Mouse (Mus musculus) retina, postnatal 7 days (tissue): ENCODE measurements around the gene Fhit.

Experiments used
- DNase-seq: peaks from one replicate; pipeline ENCODE4 v3.0.0-alpha.2; 2012; ENCODE audit warnings: low read depth, low spot score

Fhit gene

GRCm38 (mm10) chr14:10514026-10514425, 647.8 kb downstream of the Fhit start:
- DNase-seq: no peak

- no peak for DNase-seq
These were observed 652.6 kb downstream of the Fhit start for GRCm38 (mm10) chr14:10509252-10509651.

DNA sequence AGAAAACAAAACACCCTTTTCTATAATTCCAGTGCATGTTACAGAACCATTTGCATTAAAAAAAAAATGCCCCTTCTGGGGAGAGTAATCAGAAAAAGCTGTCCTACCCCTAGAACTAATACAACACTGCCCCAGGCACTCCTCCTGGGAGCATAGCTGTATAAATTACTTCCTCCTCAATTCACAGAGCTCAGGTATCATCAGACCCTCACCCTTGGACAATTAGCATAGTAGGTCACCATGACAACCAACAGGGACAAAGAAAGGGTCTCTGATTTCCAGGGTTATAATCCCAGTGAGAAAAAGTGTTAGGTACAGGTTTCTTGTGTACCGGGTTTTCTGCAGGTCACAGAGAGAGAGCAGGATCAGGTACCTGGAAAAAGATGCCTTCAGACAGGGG, 654.3 kb downstream of the Fhit start:
- no peak for DNase-seq

DNA sequence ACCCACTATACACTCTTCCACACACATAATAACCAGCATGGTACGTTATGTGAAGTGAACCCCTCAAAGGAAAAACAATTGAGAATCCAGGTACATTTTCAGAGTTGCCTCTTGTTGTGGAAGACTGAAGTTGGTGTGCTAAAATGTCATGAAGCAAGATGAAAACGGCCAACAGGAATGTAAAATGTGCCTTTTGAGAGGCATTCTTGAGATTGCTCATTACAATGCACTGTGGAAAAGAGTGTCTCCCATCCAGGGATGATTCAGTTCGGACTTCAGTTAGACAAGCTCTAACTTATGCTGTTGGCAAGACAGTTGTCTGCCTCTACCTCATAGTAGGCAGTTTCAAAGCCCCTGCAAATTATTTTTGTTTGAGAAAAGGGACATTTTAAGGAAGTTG, 676.0 kb downstream of the Fhit start:
- no peak for DNase-seq

GRCm38 (mm10) chr14:10482851-10483613, 678.8 kb downstream of the Fhit start:
- DNase-seq: no peak

- no peak for DNase-seq
These were observed 680.5 kb downstream of the Fhit start for GRCm38 (mm10) chr14:10481370-10481769.

GRCm38 (mm10) chr14:10480681-10481080, 681.2 kb downstream of the Fhit start:
- DNase-seq: no peak

DNA sequence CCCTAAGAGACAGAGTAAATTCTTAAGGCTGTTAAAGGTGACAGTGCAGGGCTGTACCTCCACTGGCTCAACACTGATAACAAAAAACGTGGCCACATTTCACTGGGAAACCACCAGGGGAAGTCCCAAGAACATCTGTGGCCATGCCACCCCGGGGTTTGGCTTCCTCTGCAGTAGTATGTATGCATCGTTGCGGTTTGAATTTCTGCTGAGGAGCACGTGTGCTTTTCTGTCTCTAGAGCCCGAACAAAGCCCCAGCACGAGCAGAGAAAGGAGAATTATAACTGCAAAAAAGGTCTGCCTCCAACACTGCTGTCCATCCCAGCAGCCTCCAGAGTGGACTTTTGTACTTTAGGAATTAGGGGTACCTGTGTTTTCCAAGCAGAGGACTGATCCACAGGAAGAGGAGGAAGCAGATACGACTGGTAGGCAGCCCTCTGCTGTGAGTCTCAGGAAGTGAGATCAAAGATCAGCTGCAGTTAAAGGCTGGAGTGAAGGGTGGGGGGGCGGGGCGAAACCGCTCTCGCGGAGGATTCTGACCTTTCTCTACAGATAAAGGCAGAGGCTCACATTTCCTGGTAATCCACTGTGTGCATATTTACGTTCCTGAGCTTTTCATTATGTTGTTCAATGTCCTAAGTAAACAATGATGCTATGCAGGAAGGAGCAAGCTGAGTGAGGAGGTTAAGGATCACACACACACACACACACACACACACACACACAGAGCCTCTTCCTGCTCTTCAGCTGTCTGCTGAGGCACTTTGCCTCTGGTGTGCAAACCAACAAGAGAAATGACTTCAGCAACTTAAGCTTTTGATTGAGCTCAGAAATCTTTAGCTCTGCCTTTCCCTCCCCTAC, 708.6 kb downstream of the Fhit start:
- no peak for DNase-seq

DNA sequence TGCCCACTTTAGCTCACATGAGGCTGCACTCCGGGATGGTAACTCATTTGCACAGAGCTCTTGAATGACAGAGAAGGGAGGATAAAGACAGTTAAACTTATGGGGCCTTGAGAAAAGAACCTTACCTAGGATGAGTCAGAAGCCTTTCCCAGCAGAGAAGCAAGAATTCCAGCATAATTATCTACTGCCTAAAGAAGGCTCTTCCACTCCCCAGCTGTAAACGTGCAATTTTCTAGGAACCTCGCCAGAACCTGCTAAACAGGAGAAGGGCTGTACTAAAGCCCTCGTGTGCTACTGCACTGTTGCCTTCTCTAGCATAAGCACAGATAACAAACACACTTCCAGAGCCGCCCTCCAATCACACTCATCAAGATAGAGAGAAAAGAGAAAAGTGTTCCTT, 709.6 kb downstream of the Fhit start:
- no peak for DNase-seq

DNA sequence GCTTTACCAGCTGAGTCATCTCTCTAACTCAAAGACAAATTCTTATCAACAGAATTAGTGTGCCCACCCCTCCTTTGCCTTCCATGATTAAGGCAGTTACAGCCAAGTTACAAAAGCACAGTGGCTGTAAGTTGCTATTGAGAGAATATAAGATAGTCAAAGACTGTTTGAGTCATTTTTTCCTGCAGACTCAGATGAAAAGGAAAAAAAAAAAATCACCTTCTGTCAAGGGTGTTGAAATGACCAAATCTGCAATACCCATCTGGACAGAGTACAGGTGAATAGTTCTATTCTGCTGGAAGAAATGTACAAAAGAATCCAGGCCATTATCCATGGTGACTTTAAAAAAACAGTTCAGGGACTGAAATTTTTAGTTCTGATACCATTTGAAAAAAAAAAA, 716.5 kb downstream of the Fhit start:
- DNase-seq: no peak

GRCm38 (mm10) chr14:10439007-10439749, 722.7 kb downstream of the Fhit start:
- no peak for DNase-seq

DNA sequence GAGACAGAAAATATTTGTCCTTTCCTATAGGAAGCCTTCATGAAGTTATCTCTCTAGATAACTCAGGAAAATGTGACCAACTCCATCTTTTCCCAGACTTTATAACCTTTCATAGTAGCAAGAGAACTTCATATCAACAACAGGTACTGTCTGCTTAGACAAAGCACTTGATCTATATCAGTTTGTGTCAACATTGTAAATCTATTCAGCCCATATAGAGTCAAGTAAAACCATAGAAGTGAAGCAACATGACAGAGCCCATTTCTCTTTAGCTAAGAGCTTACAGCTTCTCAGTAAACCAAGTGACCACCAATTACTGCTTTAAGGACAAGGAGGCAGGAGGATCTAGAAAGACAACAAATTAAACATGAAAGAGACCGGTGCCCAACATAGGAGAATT, 725.6 kb downstream of the Fhit start:
- DNase-seq: no peak

GRCm38 (mm10) chr14:10432502-10432901, 729.3 kb downstream of the Fhit start:
- no peak for DNase-seq

DNA sequence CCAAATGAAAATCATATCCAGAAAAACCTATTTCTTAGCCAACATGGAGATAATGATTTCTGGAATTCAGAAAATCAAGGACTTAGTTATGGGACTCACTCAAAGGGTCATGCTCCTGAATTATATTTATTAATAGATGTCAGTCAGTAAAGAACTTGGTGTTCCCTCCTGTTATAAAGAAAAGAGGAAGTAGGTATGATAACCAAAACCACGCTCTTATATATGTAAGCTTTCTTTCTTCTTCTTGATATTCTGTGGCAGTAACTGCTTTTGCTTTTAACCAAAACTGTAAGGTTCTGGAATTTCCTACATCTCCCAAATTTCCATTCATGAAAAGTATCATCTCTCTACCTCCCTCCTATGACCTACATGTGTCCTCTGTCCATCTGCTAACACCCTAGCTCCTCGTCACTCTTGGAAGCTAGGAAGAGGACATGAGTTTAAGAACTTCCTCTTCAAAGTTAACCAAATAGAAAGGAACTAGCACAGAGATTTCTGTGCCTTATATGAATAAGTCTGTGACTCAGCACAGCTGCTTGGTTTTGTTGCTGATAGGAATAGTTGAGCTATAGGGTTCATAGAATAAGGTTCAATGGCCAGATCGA, 731.3 kb downstream of the Fhit start:
- no peak for DNase-seq

- no peak for DNase-seq
These were observed 738.3 kb downstream of the Fhit start for GRCm38 (mm10) chr14:10423499-10423898.

DNA sequence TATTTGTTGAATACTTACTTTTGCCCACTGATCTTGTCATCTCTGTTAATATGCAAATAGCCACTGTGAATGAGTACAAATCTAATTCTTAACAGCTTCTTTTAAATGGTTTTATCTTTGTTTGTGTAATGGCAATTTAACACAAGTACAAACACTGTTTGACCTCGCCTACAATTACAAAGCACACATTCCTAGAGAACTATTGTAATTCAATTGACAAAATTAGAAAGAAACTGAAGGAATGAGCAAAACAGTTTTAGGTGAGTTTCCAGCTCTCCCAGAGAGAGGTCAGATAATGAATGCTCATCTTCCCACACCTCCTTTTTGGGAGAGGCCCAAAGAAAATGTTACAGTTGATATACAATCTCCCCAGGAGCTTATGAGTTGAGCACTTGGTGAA, 739.6 kb downstream of the Fhit start:
- no peak for DNase-seq

DNA sequence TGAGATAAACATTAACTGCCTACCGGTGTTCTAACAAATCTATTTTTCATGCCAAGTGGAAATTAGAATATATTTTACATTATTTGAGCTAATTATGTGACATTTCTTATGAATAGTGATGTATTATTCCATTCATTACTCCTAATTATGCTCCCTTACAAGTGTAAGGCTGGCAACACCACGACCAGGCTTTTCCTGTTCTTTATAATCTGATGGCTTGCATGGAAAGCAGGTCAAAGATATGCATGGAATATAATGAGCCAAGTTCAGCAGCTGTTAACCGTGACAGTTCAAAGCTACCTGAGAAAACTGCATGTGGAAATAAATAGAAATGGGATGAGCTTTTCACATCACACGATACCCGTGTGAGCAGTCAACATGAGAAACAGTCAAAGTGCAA, 746.8 kb downstream of the Fhit start:
- no peak for DNase-seq

- no peak for DNase-seq
These were observed 752.4 kb downstream of the Fhit start for GRCm38 (mm10) chr14:10409306-10409962.

DNA sequence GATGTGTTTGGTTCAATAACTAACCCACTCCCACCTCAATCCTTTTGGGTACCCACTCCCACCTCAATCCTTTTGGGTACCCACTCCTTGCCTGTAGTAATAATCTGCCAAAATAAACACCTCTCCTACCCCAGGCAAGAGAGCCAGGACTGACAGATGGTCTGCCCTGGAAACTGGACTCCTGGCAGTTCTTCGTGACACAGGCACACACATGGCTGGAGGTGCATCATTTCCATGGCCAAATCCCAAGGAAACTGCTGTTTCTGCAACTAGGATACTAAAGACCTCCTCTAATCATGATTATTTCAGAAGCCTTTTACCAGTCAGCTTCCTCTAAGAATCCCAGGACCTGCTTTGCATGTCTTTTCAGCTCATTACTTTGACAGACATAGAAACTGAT, 756.5 kb downstream of the Fhit start:
- DNase-seq: no peak

DNA sequence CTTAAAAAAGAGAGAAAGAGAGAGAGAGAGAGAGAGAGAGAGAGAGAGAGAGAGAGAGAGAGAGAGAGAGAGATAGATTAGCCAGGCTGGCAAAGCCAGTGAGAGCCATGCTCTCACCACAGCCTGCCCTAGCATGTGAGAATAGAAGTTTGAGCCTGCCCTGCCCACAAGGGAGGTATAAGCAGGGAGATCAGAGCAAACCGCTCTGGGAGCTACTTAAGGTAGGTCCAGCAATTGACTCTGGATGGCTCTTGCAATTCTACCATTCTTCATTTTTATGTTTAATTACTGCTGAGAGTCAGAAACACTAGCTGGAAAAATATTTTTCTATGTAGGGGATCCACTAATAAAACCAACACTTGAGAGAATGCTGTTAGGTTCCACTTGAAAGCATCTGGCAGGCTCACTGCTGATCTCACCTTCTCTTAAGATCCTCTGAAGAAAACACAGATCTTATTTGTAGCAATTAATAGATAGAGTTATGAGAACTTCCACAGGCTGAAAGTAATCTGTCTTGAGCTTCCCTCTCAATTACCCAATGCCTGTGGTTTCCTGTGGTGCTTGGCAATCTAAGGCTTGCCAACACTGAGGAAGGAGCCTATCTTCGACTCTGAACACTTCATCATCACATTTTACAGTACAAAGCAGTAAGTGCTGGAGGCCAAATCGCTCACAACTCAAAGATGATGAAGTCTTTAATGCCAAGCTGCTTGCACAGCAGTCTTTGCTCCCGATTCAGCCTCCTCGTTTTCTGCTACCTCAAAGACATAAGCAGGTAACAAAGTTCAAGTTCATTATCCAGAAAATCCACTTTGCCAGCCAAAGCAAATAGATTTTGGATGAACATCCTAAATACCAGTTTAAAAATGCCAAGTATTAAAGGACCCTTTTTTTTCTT, 793.8 kb downstream of the Fhit start:
- no peak for DNase-seq
